Comparison of ENCODE assay signal across 27 mouse cellular contexts in the genomic region with DNA sequence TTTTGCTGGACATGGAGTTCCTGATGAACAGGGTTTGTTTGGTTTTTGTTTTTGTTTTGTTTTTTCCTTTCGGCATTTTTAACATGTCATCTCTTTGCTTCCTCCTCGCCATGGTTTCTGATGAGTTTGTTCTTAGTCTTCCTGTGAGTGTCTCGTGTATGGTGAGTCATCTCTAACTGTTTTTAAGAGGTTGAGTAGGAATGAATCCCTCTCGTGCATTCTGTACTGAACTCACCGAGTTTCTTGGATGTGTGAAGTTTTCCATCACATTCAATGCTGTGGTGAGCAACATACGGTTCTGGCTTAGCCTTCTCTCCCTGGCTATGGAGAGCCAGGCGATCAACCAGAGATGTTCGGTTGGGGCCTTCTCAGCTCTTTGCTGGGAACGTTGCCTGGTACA.
"Had no signal": no experiment of that assay in that cellular context is flagged by ENCODE, and none has a peak within 500 bp of the region (broad histone marks: within the 10 kb centered on the region; RNA-seq: fewer than 3 reads in every experiment).

No protein-coding gene starts in this region.

- H3K4me1 ChIP-seq: heart, embryonic 13.5 days; heart, embryonic 15.5 days; hindbrain, embryonic 13.5 days; hindbrain, embryonic 15.5 days; kidney, embryonic 15.5 days; liver, embryonic 12.5 days had no signal

- ATAC-seq: hindbrain, postnatal 0 days; intestine, embryonic 16.5 days; liver, embryonic 12.5 days had no signal

- H3K27me3 ChIP-seq: heart, embryonic 13.5 days; heart, embryonic 15.5 days; hindbrain, embryonic 13.5 days; hindbrain, embryonic 15.5 days; kidney, embryonic 15.5 days; limb, embryonic 12.5 days; liver, embryonic 12.5 days had no signal

- H3K4me2 ChIP-seq: heart, embryonic 11.5 days; heart, embryonic 13.5 days; heart, embryonic 15.5 days; hindbrain, embryonic 13.5 days; hindbrain, embryonic 15.5 days; kidney, embryonic 15.5 days; limb, embryonic 12.5 days; liver, embryonic 12.5 days had no signal

- H3K36me3 ChIP-seq: heart, embryonic 13.5 days; heart, embryonic 15.5 days; hindbrain, embryonic 13.5 days; hindbrain, embryonic 15.5 days; kidney, embryonic 15.5 days; limb, embryonic 10.5 days; limb, embryonic 12.5 days; liver, embryonic 12.5 days had no signal

- H3K9ac ChIP-seq: heart, embryonic 13.5 days; heart, embryonic 15.5 days; hindbrain, embryonic 13.5 days; hindbrain, embryonic 15.5 days; kidney, embryonic 15.5 days; limb, embryonic 12.5 days; liver, embryonic 12.5 days; liver, embryonic 14.5 days had no signal

- H3K9me3 ChIP-seq: heart, embryonic 13.5 days; heart, embryonic 15.5 days; hindbrain, embryonic 13.5 days; hindbrain, embryonic 15.5 days; kidney, embryonic 15.5 days; limb, embryonic 10.5 days; limb, embryonic 12.5 days; liver, embryonic 12.5 days had no signal

- H3K4me3 ChIP-seq: heart, adult 2 months; heart, embryonic 13.5 days; heart, embryonic 15.5 days; hindbrain, embryonic 13.5 days; hindbrain, embryonic 15.5 days; kidney, embryonic 15.5 days; layer of hippocampus, adult 2 months; left cerebral cortex, adult 2 months; limb, embryonic 10.5 days; limb, embryonic 12.5 days; liver, embryonic 12.5 days had no signal

- H3K27ac ChIP-seq: heart, adult 2 months; heart, embryonic 13.5 days; heart, embryonic 15.5 days; hindbrain, embryonic 13.5 days; hindbrain, embryonic 15.5 days; hindbrain, postnatal 0 days; kidney, embryonic 15.5 days; kidney, postnatal 0 days; layer of hippocampus, adult 2 months; left cerebral cortex, adult 2 months; limb, embryonic 10.5 days; limb, embryonic 12.5 days; liver, embryonic 12.5 days; liver, embryonic 14.5 days had no signal

- DNase-seq: gastrocnemius, postnatal 14 days; gastrocnemius, postnatal 36 days; heart, adult 11 months; heart, adult 2 months; heart, postnatal 14 days; heart, postnatal 36 days; kidney, adult 11 months; kidney, adult 2 months; kidney, adult 9 months; kidney, postnatal 25 days; kidney, postnatal 4 days; liver had no signal
